Mouse (Mus musculus) retina, postnatal 7 days (tissue): Measurements from ENCODE around the gene Cdk5rap3.
A peak's percentile ranks its signal among the peaks of the same experiment; 100 is the strongest.

ENCODE experiments used
- DNase-seq: peaks from one replicate; pipeline ENCODE4 v3.0.0-alpha.2; 2012; ENCODE audit warnings: low read depth, low spot score

Cdk5rap3 gene

DNA sequence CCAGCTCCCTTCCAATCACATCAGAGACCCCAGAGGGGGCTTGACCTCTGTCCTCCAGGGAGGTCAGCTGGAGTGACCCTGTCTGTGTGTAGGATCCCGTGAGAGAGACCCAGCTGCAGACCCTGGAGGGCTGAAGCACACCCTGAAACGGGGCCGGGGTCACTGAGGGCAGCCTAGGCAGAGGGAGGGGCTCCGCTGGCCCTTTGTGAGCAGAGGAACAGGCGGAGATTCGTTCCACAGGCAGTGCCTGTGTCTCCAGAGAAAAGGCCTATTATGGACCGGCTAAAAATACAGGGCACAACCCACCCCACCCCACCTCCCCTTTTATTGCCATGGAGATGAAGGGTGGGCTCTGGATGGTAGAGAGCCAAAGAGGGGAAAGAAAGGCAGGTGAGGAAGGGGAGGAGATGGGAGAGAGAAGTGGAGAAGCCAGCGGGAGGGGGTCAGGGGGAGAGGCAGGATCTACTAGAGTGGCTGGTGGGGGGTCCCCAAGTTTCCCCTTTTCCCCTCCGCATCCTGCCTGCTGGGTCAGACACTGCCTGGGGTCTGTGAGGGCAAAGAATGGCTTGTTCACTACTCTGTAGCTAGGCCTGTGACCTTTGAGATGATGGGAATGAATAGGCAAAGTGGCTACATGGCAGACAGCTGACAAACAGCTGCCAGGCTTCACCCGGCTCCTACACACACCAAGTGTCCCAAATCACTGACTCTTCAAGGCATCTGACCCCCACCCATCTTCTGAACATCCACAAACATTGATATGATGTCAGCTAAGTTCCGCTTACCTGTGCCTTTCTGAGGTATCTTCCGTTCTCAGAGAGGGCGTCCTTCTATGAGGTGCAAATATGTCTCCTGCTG is 16.6 kb downstream of the Cdk5rap3 start:
- DNase-seq: no peak

DNA sequence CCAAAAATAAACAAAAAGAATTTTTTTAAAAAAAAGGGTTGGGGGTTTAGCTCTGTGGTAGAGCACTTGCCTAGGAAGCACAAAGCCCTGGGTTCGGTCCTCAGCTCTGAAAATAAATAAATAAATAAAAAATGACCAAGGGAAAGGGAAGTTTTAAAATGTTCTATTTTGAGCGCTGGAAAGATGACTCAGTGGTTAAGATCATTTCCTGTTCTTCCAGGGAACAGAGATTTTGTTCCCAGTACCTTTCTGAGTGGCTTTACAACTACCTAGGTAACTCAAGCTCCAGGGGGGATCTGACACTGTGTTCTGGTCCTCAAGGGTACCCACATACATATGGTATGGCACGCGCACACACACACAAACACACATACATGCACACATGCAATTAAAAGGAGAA is 20.4 kb downstream of the Cdk5rap3 start:
- DNase-seq: no peak

DNA sequence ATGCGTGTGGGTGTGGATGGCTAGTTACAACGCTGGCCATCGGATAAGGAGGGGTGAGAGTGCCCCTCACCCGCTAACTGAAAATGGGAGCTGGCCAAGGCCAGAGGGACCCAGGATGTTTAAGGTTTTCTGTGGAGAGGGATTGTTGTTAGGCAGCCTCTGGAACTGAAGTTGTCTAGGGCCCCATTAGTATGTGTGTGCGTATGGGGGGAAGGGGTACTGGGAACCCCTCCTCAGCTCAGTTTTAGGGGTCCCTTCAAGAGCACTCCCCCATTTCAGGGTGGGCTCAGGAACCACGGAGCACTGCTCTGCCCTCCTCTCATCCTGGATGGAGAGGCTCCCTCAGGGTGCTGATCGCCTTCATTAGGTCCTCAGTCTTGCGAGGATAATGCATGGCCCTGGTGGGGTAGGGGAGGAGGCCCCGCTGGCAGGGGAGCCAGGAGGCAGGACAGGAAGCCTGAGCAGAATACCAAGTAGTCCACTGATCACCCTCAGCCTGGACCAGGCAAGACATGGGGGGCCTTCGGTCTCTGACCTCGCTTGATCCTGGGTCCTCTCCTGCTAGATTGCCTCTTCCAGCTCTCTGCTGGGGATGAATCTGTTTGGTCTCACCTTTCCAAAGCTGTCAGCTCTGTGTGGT is 23.0 kb downstream of the Cdk5rap3 start:
- DNase-seq: no peak

DNA sequence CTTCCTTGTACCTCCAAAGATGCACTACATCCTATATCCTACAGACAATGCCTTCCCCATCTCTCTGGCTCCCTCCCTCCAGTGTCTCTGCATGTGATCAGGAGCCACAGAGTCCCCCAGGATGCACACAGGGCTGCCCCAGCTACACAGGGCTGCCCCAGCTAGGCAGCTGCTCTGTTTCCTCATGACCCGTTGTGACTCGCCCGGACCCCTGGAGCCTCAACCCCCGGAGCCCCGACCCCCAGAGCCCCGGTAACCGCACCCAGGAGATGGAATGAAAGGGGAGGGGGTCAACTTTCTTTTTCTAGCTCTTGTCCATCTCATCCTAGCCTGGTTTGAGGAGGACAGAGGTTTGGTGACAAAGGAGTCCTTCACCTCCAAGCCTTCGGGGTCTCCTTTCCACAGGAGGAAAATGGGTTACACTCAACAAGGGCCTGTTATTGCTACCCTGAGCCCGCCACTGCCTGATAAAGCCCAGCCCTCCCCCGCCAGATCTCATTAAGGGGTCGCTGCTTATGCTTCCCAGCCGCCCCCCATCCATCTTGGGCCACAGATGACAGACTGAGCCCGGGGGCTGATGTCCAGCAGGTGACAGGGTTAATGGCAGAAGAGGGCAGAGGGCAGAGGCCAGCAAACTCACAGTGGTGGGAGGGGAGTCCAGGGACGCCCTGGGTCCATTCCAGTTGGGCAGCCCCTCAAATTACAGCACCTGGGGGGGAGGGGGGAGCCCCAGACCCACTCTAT is 24.3 kb downstream of the Cdk5rap3 start:
- no peak for DNase-seq

DNA sequence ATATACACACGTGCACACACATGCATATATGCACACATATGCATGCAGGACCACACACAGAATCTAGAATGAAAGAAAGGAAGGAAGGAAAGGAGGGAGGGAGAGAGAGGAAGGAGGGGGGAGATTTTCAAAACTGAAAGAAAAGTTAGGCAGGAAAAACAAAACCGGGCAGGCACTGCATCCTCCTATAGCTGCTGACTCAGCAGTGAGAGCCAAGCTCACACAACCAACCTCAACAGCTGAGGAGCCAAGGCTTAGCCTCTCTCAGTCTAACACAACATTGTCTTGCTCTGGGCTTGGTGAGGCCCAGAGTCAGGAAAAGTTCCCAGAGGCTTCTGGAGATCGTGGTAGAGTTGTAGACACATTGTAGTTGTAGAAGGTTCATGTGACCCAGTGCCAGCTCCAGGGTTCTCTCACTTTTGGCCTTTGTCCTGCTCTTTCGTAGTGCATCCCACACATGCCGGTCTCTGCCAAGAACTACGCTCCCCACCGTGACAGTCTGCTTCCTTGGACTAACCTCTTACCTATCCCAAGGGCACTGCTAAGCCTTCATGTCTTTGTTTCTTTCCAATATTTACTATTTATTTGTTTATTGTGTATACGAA is 29.3 kb downstream of the Cdk5rap3 start:
- DNase-seq: no peak

DNA sequence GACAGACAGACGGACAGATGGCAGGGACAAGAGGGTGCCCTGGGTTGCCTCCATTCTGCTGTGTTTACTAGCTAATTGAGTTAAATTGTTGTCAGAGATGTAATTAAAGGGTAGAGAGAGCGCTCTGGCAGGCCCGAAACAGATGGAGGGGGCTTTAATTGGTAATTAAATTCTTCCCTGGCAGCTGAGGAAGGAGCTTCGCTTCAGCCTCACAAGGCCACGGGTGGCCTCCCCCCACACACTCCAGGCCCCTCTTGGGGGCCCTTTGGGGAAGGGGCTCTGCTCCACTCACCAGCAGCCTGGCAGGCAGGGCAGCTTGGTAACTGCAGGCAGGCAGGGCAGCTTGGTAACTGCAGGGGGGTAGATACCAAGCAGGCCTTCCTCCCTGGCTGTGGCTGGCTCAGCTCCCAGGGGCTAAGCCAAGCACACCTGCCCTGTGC is 30.4 kb downstream of the Cdk5rap3 start:
- no peak for DNase-seq

DNA sequence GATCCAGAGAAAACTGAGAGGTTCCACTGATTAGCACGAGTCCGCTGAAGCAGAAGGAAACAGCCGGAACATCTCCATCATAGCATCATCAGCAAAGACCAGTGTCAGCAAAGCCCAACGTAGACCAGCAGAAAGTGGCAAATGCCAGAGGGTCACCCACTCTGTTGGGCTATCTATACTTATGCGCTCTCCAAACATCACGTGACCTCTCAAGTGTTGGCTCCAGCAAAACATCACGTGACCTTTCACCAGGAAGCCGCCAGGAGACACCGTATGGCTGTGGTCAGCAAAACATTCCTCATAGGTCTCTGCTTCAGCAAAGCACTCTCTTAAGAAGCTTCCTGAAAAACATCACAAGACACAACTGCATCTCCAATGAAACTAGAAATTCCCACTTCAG is 36.0 kb downstream of the Cdk5rap3 start:
- DNase-seq: no peak

DNA sequence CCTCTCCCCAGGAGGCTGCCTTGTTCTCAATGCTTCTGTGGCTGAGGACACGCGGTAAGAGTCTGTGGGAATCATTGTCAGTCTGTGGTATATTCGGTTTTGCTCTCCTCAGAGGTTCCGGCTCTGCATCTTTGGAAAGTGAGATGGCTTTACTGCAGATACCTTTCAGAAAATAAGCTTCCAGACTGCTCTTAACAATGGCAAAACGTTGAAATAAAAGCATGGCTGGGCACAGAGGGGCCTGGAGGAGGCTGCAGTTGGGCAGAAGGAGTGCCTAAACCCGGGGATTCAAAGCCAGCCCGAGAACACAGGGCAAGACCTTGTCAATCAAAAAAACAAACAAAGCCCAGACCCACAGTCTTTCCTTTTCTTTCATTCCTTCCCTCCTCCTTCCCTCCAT is 36.9 kb downstream of the Cdk5rap3 start:
- no peak for DNase-seq

DNA sequence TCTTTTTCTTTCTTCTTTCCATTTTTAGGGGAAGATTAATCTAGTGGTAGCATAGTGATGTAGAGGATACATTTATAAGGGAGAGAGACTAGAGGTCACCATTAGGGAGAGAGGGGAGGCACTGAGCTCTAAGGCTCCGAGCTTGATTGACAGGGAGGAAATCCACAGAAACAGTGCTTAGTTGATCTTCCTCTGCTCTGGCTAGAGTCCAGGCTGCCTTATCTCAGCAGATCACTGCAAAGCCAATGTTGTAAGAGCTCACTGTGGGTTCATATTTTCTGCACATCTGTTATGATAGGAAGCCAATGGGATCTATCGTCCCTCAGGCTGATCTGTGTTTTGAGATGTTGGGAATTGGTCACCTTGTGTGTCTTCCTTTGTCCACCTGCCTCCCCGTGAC is 37.6 kb downstream of the Cdk5rap3 start:
- no peak for DNase-seq

DNA sequence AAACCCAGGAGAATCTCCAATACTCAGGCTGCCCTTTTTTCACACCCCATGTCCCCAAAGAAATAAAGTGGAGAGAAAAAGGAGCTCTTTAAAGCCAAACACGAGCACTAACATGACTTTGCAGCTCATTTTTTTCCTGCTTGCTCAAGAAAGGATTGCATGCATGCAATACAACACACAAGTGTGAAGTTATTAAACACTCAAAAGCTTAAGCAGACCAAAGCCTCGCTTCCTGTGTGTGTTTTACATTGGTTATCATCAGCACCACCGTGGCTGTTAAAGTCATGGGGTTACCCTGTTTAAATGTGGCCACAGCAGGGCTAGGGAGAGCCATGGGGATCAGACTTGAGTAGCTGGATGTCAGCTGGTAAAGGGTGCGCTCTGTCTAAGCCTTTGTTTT is 39.2 kb downstream of the Cdk5rap3 start:
- DNase-seq: no peak

DNA sequence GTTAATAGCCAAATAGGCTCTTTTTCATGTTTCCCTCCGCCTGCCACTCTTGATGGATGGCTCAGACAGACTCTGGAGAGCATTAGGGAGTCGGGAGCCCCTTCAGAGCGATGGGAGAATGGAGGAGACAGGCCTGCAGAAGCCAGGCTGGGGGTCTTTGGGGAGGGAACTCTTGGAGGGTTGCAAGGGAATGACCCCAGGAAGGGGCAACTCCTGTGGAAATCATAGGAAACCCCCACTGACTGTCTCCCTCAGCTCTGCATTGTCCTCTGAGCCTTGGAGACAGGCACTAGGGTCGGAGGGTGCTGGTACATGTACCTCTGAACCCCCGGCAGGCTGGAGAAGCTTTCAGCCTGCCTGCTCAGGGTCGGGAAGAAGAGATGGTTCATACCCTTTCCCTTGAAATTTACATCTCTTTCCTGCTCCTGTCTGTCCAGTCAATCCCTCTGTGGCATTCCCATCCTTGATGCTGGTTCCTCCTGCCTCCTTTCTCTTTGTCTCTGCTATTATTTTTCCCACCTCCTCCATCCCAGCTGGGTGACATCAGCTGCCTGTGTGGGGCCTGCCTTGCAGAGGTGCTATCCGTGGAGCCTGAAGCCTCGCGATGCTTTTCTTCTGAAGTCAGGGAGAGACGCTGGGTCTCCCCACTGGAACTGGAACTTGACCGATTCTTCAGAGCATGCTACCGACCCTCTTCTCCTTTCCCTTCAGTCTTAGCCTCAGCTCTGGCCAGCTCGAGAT is 39.8 kb downstream of the Cdk5rap3 start:
- DNase-seq: no peak

DNA sequence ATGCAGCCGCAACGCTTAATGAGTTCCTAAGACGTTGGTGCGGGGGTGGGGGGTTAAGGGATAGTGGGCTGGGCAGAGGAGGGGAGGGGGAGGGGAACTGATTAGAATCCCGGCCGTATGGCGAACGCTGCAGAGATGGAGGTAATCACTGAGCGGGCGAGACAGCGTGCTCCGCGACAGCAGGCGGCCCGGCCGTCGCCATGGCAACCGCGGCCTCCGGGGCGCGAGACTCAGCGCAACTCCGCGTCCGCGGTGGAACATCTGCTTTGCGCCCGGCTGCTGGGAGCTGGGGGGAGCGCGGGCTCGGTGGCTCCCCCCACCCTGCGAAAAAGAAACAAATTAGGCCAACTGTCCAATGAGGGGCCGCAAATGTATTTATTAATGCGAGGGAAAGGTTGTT is 40.6 kb downstream of the Cdk5rap3 start:
- DNase-seq: peak; percentile 85

DNA sequence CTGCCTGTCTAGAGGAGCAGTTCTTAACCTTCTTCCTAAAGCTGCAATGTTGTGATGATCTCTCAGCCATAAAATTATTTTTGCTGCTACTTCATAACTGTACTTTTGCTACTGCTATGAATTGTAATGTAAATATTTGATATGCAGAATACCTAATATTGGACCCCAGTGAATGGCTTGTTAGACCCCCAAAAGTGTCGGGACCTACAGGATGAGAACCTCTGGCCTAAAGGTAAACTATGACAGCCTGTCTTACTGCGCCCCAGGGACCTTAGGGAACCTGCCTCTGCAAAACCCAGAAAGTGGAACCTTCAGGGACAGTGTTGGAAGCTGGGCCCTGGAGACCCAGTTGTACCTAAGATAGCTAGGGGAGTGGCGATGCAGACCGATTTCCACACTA is 41.0 kb downstream of the Cdk5rap3 start:
- no peak for DNase-seq

DNA sequence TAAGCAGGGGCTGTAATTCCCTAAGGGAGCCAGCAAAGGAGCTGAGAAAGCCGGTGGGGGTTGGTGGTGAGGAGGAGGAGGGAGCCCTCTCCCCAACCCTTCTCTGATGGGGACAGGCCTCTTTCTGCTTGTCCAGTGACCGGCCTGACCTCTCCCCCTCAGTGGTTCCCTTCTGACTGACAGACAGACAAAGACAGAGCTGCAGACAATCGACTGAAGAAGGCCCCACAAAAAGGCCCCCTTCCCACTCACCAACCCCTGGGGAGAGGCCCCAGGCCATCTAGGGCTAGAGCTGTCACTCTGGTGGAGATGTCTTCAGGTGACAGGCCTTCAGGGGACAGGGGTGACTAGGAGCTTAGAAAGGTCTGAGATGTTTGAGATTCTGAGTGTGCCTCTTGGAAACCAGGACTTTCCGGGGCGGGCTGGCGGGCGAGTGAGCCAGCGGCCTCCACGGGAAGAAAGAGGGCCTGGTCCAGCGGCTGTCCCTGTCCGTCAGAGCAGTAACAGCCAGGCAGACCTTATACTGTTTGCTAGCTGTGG is 42.6 kb downstream of the Cdk5rap3 start:
- DNase-seq: no peak

DNA sequence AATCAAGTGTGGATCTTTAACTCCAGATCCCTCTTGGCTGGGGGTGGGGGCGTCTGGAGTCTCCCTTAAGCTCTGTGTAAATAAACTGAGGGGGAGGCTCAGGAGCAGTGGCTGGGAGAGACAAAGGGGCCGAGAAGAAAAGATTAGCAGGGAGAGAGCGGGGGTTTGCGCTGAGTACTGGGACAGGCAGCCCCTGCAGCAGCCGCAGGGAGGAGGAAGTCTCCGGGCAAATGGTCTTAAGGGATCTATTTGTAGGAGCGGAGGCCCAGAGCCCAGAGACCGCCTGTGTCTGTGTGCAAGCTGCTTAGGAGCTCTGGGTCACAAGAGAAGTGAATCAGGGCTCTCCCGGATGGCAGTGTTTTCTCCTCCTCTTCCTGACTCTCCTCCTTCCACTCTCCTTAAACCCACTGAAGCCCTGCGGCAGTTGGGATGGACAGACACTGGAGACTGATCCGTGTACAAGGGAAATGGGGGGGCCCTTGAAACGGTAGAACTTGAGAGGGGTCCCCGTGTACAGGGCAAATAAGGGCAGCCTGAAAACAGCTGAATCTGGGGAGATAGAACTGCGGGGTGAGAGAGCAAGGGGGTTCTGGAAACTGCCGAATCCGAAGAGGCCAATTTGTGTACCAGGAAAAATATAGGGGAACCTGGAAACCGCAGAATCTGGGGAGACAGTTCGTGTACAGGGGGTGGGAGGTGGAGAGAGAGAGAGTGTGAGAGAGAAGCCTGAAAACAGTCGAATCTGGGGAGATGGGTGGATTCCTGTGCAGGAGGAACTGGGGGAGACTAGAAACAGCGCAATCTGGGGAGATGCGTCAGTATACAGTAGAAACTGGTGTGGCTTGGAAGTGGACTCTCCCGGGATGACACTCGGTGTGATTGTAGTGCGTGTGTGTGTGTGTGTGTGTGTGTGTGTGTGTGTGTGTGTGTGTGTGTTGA is 43.6 kb downstream of the Cdk5rap3 start:
- DNase-seq: peak; percentile 70

DNA sequence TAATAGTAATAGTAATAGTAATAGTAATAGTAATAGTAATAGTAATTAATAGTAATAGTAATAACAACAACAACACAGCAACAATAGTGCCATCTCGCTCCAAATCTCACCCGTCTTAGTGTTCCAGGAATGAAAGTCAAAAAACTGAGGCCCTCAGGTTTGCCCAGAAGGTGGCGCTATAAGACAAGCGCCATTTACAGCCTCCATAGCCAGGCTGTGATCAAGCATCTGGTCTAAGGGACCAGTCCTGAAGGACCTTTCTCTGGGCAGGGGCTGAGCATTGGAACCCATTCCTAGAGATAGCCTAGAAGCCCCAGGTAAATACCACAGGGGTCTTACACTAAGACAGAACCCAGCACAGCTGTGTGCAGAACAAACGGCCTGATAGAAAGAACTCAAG is 49.1 kb downstream of the Cdk5rap3 start:
- DNase-seq: peak; percentile 69

DNA sequence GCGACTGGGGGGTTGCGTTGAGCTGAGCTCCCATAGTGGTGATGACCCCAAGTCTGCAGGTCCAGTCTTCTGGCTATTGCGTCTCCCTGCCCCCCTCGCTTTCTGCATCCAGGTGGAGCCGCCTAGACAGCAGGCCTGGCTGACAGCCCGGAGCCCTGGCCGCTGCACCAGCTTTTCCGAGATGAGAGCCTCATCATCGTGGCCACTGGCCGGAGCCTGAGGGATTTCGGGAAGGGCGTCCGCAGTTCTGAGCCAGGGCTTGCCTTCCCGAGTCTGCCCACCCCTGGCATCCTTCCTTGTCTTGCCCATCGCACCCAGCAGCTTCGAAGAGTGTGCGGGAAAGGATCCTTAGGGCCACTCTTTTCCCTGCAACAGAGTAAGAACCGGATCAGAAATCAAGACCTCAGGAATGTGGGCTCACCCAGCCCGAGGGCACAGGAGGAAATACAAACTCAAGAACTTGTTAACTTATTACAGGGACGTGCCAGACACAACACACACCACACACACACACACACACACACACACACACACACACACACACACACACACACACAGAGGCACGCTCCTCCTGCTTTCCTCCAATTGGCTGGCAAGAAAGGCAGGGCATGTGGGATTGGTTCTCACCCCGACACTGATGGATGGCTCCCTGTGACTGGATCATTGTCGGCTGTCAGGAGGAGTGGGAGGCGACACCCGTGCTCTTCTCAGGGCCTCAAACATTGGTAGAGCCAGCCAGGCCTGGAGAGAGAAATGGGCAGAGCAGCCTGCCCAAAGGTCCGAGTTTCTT is 52.9 kb downstream of the Cdk5rap3 start:
- no peak for DNase-seq

DNA sequence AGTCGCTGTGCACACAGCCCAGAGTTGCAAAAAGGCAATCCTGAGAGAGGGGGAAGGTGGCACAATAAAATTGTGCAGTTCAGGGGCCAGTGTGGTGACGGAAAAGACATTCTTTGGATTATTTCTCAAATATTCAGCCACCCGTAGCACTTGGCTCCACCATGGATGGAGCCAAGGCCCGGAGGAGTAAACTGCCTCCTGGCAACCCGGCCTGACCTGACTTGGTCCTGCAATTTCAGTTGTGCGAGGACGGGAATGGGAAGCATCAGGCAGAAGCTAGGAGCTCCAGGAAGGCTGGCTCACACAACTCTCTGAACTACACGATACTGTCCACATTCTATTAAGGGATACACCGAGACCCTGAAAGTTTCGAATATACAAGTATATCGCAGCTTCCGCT is 53.8 kb downstream of the Cdk5rap3 start:
- DNase-seq: no peak

DNA sequence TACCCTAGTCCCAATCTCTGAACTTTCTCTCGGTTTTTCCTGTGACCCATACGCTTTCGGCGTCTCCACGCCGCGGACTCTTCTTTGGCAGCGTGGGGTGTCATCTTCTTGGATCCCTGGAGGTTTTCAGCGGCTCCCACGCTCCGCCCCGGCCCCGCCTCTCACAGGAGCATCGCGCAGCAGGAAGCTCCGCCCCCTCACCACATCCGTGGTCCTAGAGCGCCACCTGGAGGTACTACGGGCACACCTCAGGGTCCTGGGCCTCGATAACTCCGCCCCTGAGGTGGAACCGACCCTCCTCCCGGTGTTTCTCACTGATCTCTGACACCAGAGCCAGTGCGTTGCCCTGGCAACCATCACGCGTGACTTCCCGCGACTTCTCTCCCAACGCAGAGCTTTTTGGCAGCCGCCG is 54.4 kb downstream of the Cdk5rap3 start:
- DNase-seq: peak; percentile 90
